Mouse (Mus musculus) embryonic facial prominence, embryonic 14.5 days (tissue): ENCODE data around the gene Sox6. TPM values are rescaled to one million over a fixed set of nuclear protein-coding genes. Genes with fewer than 3 reads are reported as not detected.

Experiments used
- ATAC-seq: fragments of 200-750 bp; cut with Nextera tagmentation; 2 replicates; pipeline ENCODE4 v1.8.0; 2017; ENCODE audit warnings: low read depth, moderate number of reproducible peaks, moderate TSS enrichment
- DNase-seq: peaks from one replicate; pipeline ENCODE4 v3.0.0-alpha.2; 2015; ENCODE audit warnings: low spot score
- H3K27ac ChIP-seq: fragments of 300-500 bp; sonication (generic); replicated peaks from 2 replicates; pipeline ENCODE4 v1.5.1; 2014; ENCODE audit warnings: low read depth, mild to moderate bottlenecking, low read length, moderate library complexity
- H3K27me3 ChIP-seq: fragments of 300-500 bp; sonication (generic); replicated peaks from 2 replicates; pipeline ENCODE4 v1.6.1; 2014; ENCODE audit warnings: low read length; ENCODE audit not compliant: control insufficient read depth, insufficient read depth
- H3K36me3 ChIP-seq: fragments of 300-500 bp; sonication (generic); 2 replicates; pipeline ENCODE4 v1.6.1; 2014; ENCODE audit warnings: low read length, mixed read lengths; ENCODE audit not compliant: control insufficient read depth, insufficient read depth
- H3K4me1 ChIP-seq: fragments of 300-500 bp; sonication (generic); 2 replicates; pipeline ENCODE4 v1.6.1; 2014; ENCODE audit warnings: antibody characterized with exemption, low read length; ENCODE audit not compliant: control insufficient read depth, insufficient read depth
- H3K4me2 ChIP-seq: fragments of 300-500 bp; sonication (generic); 2 replicates; pipeline ENCODE4 v1.6.1; 2014; ENCODE audit warnings: low read depth, mild to moderate bottlenecking, low read length, moderate library complexity, mixed read lengths
- H3K4me3 ChIP-seq: fragments of 300-500 bp; sonication (generic); 2 replicates; pipeline ENCODE4 v1.5.1; 2014; ENCODE audit warnings: low read depth, mild to moderate bottlenecking, low read length
- H3K9ac ChIP-seq: fragments of 300-500 bp; sonication (generic); 2 replicates; pipeline ENCODE4 v1.6.1; 2014; ENCODE audit warnings: low read depth, mild to moderate bottlenecking, low read length, moderate library complexity, mixed read lengths
- H3K9me3 ChIP-seq: fragments of 300-500 bp; sonication (generic); 2 replicates; pipeline ENCODE4 v1.6.1; 2016; ENCODE audit warnings: low read length; ENCODE audit not compliant: control insufficient read depth
- WGBS: fragments of 180-500 bp; shearing (Covaris S2); extraction: QIAGEN DNeasy Blood & Tissue Kit; methylation state at CpG from one replicate; pipeline ENCODE4 v1.1.7; 2014; 5-methylcytosine and 5-hydroxymethylcytosine counted together
- polyA plus RNA-seq: library from polyadenylated mRNA; unstranded; fragments of >200 nt; fragmentation: Nextera tagmentation; extraction: Ambion mirVana; gene quantifications from 2 replicates; pipeline ENCODE4 v1.2.1, GENCODE M21; 2014

Gene Sox6
- polyA plus RNA-seq, 1 experiment from 2014 or later: 49.9 TPM

GRCm38 (mm10) chr7:115844431-115844830 is 194.2 kb downstream of the Sox6 start:
- Histone ChIP-seq H3K9ac (no peak overlapping the region), H3K9me3 (no peaks in the 10 kb centered on the region), H3K27ac (no peak overlapping the region), H3K4me2 (no peak overlapping the region), H3K4me3 (no peak overlapping the region), H3K36me3 (no peaks in the 10 kb centered on the region), H3K27me3 (no peaks in the 10 kb centered on the region), H3K4me1 (no peaks in the 10 kb centered on the region)
- ATAC-seq: no peak
- 89% methylated on average over 6 of the region's 6 CpGs for WGBS
- DNase-seq: no peak

GRCm38 (mm10) chr7:115842251-115842650 is 196.3 kb downstream of the Sox6 start:
- Histone ChIP-seq H3K4me1 (no peaks in the 10 kb centered on the region), H3K27ac (no peak overlapping the region), H3K36me3 (no peaks in the 10 kb centered on the region), H3K27me3 (no peaks in the 10 kb centered on the region), H3K4me3 (no peak overlapping the region), H3K4me2 (no peak overlapping the region), H3K9me3 (no peaks in the 10 kb centered on the region), H3K9ac (no peak overlapping the region)
- DNase-seq: no peak
- ATAC-seq: no peak

DNA sequence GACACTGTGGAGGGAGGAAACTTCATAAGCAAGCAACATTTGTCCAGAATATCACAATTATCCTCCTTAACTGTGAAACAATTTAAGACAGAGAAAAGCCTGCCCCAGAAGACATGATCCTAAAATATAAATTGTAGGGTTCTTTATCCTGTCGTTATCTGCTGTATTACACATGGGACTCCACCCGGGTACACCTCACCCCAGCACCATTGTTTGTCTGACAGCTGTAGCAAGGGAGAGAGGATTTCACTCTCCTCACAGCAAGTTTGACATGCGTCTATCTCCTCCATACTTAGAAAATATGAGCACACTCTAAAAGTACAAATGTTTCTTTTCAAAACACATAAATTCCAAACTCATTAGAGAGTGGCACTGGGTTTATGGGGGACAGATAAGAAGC is 198.0 kb downstream of the Sox6 start:
- ATAC-seq (no peak), DNase-seq (no peak)
- no peak overlapping the region for H3K9ac ChIP-seq
- H3K9me3 ChIP-seq: no peaks in the 10 kb centered on the region
- H3K27me3 ChIP-seq: no peaks in the 10 kb centered on the region
- WGBS: 59% methylated on average over 3 of the region's 3 CpGs
- H3K36me3 ChIP-seq: no peaks in the 10 kb centered on the region
- no peak overlapping the region for H3K4me3 ChIP-seq
- no peak overlapping the region for H3K27ac ChIP-seq
- no peak overlapping the region for H3K4me2 ChIP-seq
- no peaks in the 10 kb centered on the region for H3K4me1 ChIP-seq

GRCm38 (mm10) chr7:115835005-115835404 is 203.6 kb downstream of the Sox6 start:
- ATAC-seq: no peak
- no peak overlapping the region for H3K9ac ChIP-seq
- H3K36me3 ChIP-seq: no peaks in the 10 kb centered on the region
- H3K4me1 ChIP-seq: no peaks in the 10 kb centered on the region
- DNase-seq: no peak
- no peak overlapping the region for H3K4me3 ChIP-seq
- H3K27me3 ChIP-seq: no peaks in the 10 kb centered on the region
- H3K4me2 ChIP-seq: no peak overlapping the region
- H3K9me3 ChIP-seq: no peaks in the 10 kb centered on the region
- 64% methylated on average over 3 of the region's 3 CpGs for WGBS
- no peak overlapping the region for H3K27ac ChIP-seq

GRCm38 (mm10) chr7:115833701-115834100 is 204.9 kb downstream of the Sox6 start:
- no peak overlapping the region for H3K9ac ChIP-seq
- no peak overlapping the region for H3K4me3 ChIP-seq
- DNase-seq: peak; percentile 57
- no peaks in the 10 kb centered on the region for H3K36me3 ChIP-seq
- WGBS: 24% methylated on average over 3 of the region's 3 CpGs
- ATAC-seq: peak; percentile 44; the same call in 1 of the 2 replicates
- H3K4me2 ChIP-seq: no peak overlapping the region
- no peaks in the 10 kb centered on the region for H3K27me3 ChIP-seq
- no peaks in the 10 kb centered on the region for H3K4me1 ChIP-seq
- H3K9me3 ChIP-seq: no peaks in the 10 kb centered on the region
- H3K27ac ChIP-seq: no peak overlapping the region

DNA sequence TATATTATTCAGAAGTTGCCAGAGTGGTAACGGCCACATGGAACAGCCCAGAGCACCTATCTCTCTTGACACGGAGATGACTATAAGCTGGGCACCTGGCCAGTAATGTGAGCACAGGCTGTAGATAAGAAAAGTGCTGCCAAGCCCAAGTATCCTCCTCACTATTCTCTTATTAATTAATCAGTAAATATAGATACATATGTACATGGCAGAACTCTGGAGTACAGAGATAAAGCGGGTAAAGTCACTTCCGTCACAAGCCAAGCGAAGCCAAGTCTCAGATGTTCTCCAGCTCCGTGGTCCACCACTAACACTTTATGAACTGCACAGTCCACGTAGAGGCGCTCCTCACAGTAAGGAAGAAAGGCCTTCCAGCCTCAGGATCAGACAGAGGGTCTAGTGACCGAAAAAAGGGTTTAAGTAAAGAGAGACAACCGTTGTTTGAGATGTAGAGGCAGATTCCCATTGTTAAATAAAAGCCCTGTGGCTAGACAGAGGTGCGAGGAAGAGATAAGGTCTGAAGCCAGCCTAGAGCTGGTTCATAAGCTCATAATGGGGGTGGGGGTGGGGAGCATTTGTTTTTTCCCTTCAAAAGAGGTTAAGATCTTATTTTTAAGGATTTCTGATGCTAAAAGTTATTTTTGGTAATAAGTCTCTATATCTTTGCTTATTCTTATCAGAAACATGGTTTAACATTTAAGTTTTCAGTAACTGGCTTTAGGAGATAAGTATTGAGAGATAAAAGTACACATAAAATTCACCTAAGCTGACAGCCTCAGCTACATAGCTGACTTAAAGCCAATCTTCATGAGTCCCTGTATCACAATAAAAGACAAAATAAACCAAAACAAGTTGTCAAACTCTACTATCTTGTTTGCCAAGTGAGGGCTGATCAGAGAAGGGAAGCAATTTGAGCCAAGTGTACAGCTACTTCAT is 207.4 kb downstream of the Sox6 start:
- Histone ChIP-seq H3K9me3 (no peaks in the 10 kb centered on the region), H3K36me3 (no peaks in the 10 kb centered on the region), H3K9ac (no peak overlapping the region), H3K4me2 (no peak overlapping the region), H3K27ac (no peak overlapping the region), H3K27me3 (no peaks in the 10 kb centered on the region), H3K4me1 (0 out of 2 replicates have a peak, but pooled peaks cover 3% of the 10 kb centered on the region), H3K4me3 (no peak overlapping the region)
- no peak for DNase-seq
- no peak for ATAC-seq
- WGBS: 64% methylated on average over 11 of the region's 11 CpGs

GRCm38 (mm10) chr7:115830366-115830765 is 208.2 kb downstream of the Sox6 start:
- H3K27ac ChIP-seq: no peak overlapping the region
- no peaks in the 10 kb centered on the region for H3K9me3 ChIP-seq
- H3K4me1 ChIP-seq: 0 out of 2 replicates have a peak, but pooled peaks cover 8% of the 10 kb centered on the region
- no peak overlapping the region for H3K4me3 ChIP-seq
- no peak overlapping the region for H3K9ac ChIP-seq
- no peaks in the 10 kb centered on the region for H3K36me3 ChIP-seq
- ATAC-seq (0 out of 2 replicates have a peak, but pooled peaks have one; percentile 3), DNase-seq (no peak)
- WGBS: 47% methylated on average over 10 of the region's 10 CpGs
- no peak overlapping the region for H3K4me2 ChIP-seq
- H3K27me3 ChIP-seq: no peaks in the 10 kb centered on the region

GRCm38 (mm10) chr7:115829756-115830155 is 208.8 kb downstream of the Sox6 start:
- H3K4me1 ChIP-seq: peaks cover 12% of the 10 kb centered on the region; the same call in 1 of the 2 replicates
- DNase-seq: peak; percentile 79

GRCm38 (mm10) chr7:115829260-115829659 is 209.3 kb downstream of the Sox6 start:
- Histone ChIP-seq H3K9me3 (no peaks in the 10 kb centered on the region), H3K4me1 (peaks cover 17% of the 10 kb centered on the region), H3K27ac (no peak overlapping the region), H3K4me2 (no peak overlapping the region), H3K4me3 (no peak overlapping the region), H3K9ac (no peak overlapping the region), H3K36me3 (no peaks in the 10 kb centered on the region), H3K27me3 (no peaks in the 10 kb centered on the region)
- DNase-seq (no peak), ATAC-seq (no peak)
- 68% methylated on average over 4 of the region's 4 CpGs for WGBS

More at GRCm38 (mm10) chr7:115829756-115830155, 208.8 kb downstream of the Sox6 start:
- Histone ChIP-seq H3K4me3 (no peak overlapping the region), H3K9ac (no peak overlapping the region), H3K27me3 (no peaks in the 10 kb centered on the region), H3K27ac (no peak overlapping the region), H3K9me3 (no peaks in the 10 kb centered on the region), H3K4me2 (no peak overlapping the region), H3K36me3 (no peaks in the 10 kb centered on the region)
- peak; percentile 77 for ATAC-seq
- 18% methylated on average over 4 of the region's 4 CpGs for WGBS
